In genomic region chr9:60714191-60714590, GRCm38 (mm10) we compare ENCODE assay signal across 9 mouse cellular contexts. TPM values are rescaled to one million over a fixed set of nuclear protein-coding genes. Genes with fewer than 3 reads are reported as not detected.
A peak's percentile ranks its signal among the peaks of the same experiment; 100 is the strongest.
DNase-seq lines count a peak whose midpoint lies in the region; ATAC-seq lines count a peak whose summit lies in the region.
"Had no signal": no experiment of that assay in that cellular context is flagged by ENCODE, and none has a peak within 500 bp of the region (broad histone marks: within the 10 kb centered on the region; RNA-seq: fewer than 3 reads in every experiment).

No protein-coding gene starts in this region.

- peak; percentile 36; the same call in 1 of the 2 replicates for ATAC-seq in frontal cortex, adult (ENCODE audit: low TSS enrichment)

- no peak for DNase-seq in frontal cortex, postnatal 10 days (ENCODE audit: low spot score in 2 of 2)
- peak; percentile 73 for DNase-seq in layer of hippocampus, adult 9-11 months
- DNase-seq in layer of hippocampus, adult 9-10 months (ENCODE audit: low spot score), result no peak
- DNase-seq in cerebellum, postnatal 10 days, result peak; percentile 42 to 63
- peak; percentile 20 to 30 for DNase-seq in layer of hippocampus, postnatal 10 days (ENCODE audit: low spot score in 2 of 2)
- no peak for DNase-seq in urinary bladder, postnatal 14 days (ENCODE audit: low spot score)
- DNase-seq in thymus, postnatal 25 days, result no peak

RNA-seq across cellular contexts. Expression of gene Larp6, which starts 1.4 kb away (rescaled TPM):
- 10 to 100 TPM; 32.8 to 33.6 TPM for total RNA-seq in layer of hippocampus, postnatal 10 days (2021)
- total RNA-seq: CH12.LX had no signal

RNA-seq across cellular contexts. Expression of gene Lrrc49, which starts 26.2 kb away (rescaled TPM):
- total RNA-seq in layer of hippocampus, postnatal 10 days (2021), result 10 to 100 TPM; 62.3 to 64.3 TPM

Comparison
In these comparisons a context has a peak if more than half of its experiments do, and no peak if none do; other contexts are left out.
1. DNase-seq: peak in layer of hippocampus, adult 9-11 months (single experiment), cerebellum, postnatal 10 days (2 of 2) and layer of hippocampus, postnatal 10 days (2 of 2); none in frontal cortex, postnatal 10 days (0 of 2), layer of hippocampus, adult 9-10 months (single experiment), urinary bladder, postnatal 14 days (single experiment) and thymus, postnatal 25 days (single experiment).